Mouse (Mus musculus): Measurements from ENCODE around the gene Nudt4.

DNA sequence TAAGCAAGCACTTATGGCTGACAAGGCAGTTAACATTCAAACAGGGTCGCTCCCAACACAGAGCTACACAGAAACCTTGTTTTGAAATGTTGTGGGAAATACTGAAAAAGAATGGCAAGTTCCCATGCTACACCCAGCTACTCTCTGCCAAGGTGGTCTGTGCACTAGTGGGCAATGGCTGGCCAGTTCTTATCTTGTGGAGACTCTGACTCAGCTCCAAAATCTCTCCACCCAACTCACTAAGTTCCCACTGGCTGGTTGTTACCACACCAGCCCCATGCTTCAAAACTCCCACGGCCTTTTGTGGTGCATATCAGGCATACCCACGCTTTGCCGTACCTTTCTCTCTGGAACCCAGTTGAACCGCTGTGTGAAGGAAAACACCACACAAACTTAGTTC, 31.0 kb downstream of the Nudt4 start:
- no peak for TF ChIP-seq KAT2A (conservative IDR thresholded peaks at IDR 0.05; ENCODE audit: low read depth, low read length)
- TF ChIP-seq ELF1 (IDR thresholded peaks at IDR 0.05; ENCODE audit: low read depth, low read length), result no peak
- no peak for TF ChIP-seq CTCF (IDR thresholded peaks at IDR 0.05 in 2 of 3, conservative IDR thresholded peaks at IDR 0.05 in 1 of 3; ENCODE audit: control insufficient read depth in 1 of 3, insufficient read depth in 1 of 3, low read depth in 2 of 3, low read length in 3 of 3, poor library complexity in 1 of 3, severe bottlenecking in 1 of 3)
- no peak for TF ChIP-seq TAL1 (IDR thresholded peaks at IDR 0.05; ENCODE audit: low read length)
- no peak for TF ChIP-seq EP300 (IDR thresholded peaks at IDR 0.05; ENCODE audit: low read depth in 1 of 2, low read length in 2 of 2)
- no peak for TF ChIP-seq POLR2A (IDR thresholded peaks at IDR 0.05; ENCODE audit: control insufficient read depth in 1 of 2, insufficient read depth in 1 of 2, low read depth in 1 of 2, low read length in 2 of 2, poor library complexity in 1 of 2)

All from MEL (cell line).